Mouse (Mus musculus) liver, embryonic 14.5 days (tissue): ENCODE measurements around the gene Anp32a. TPM values are rescaled to one million over a fixed set of nuclear protein-coding genes. Genes with fewer than 3 reads are reported as not detected.

ENCODE experiments used
- ATAC-seq: fragments of 200-750 bp; cut with Nextera tagmentation; 2 replicates; pipeline ENCODE4 v1.8.0; 2017; ENCODE audit warnings: moderate number of reproducible peaks, mild to moderate bottlenecking, moderate library complexity; ENCODE audit not compliant: insufficient read depth
- DNase-seq, 3 experiments: peaks; one replicate each; pipeline ENCODE4 v3.0.0-alpha.2; 2012 to 2013; ENCODE audit warnings: low read depth in 3 of 3, low spot score in 3 of 3
- H3K27ac ChIP-seq: fragments of 300-500 bp; sonication (generic); 2 replicates; pipeline ENCODE4 v1.5.1; 2014; ENCODE audit warnings: moderate library complexity, mild to moderate bottlenecking, control low read depth, inconsistent platforms
- H3K27me3 ChIP-seq: fragments of 300-500 bp; sonication (generic); 2 replicates; pipeline ENCODE4 v1.6.1; 2014; ENCODE audit warnings: mild to moderate bottlenecking, low read length, moderate library complexity; ENCODE audit not compliant: control insufficient read depth, insufficient read depth
- H3K36me3 ChIP-seq: fragments of 300-500 bp; sonication (generic); replicated peaks from 2 replicates; pipeline ENCODE4 v1.6.1; 2014; ENCODE audit warnings: low read depth; ENCODE audit not compliant: control insufficient read depth, insufficient read depth
- H3K4me1 ChIP-seq, 2 experiments: fragments of 200-500 bp in 1 of 2; fragments of 300-500 bp in 1 of 2; sonication (generic) in 1 of 2; replicated peaks; 2 replicates each; pipeline ENCODE4 v1.6.1; 2012 to 2014; ENCODE audit warnings: antibody characterized with exemption in 1 of 2, inconsistent platforms in 1 of 2, low read length in 1 of 2; ENCODE audit not compliant: control insufficient read depth in 2 of 2, insufficient read depth in 2 of 2
- H3K4me2 ChIP-seq: fragments of 300-500 bp; sonication (generic); 2 replicates; pipeline ENCODE4 v1.6.1; 2014; ENCODE audit warnings: low read depth, mild to moderate bottlenecking, control low read depth, moderate library complexity
- H3K4me3 ChIP-seq, 2 experiments: fragments of 200-500 bp in 1 of 2; fragments of 300-500 bp in 1 of 2; sonication (generic) in 1 of 2; 2 replicates each; pipeline ENCODE4 v1.5.1; 2012 to 2014; ENCODE audit warnings: low read depth in 2 of 2, low read length in 2 of 2, mild to moderate bottlenecking in 2 of 2, control low read depth in 1 of 2, inconsistent platforms in 1 of 2, moderate library complexity in 1 of 2; ENCODE audit not compliant: insufficient read depth in 1 of 2
- H3K9ac ChIP-seq: fragments of 300-500 bp; sonication (generic); replicated peaks from 2 replicates; pipeline ENCODE4 v1.6.1; 2014; ENCODE audit warnings: mild to moderate bottlenecking, control low read depth, moderate library complexity
- H3K9me3 ChIP-seq: fragments of 300-500 bp; sonication (generic); 2 replicates; pipeline ENCODE4 v1.6.1; 2016; ENCODE audit warnings: low read length, mixed read lengths; ENCODE audit not compliant: control insufficient read depth
- CTCF ChIP-seq: IDR thresholded peaks from 2 replicates; pipeline ENCODE4 v1.5.1; 2016; ENCODE audit warnings: antibody characterized with exemption, low read depth, control low read depth
- EP300 ChIP-seq: IDR thresholded peaks from 2 replicates; pipeline ENCODE4 v1.6.1; 2016; ENCODE audit warnings: antibody characterized with exemption, low read depth
- WGBS: fragments of 180-500 bp; shearing (Covaris S2); extraction: QIAGEN DNeasy Blood & Tissue Kit; methylation state at CpG from one replicate; pipeline ENCODE4 v1.1.7; 2014; ENCODE audit not compliant: insufficient replicate concordance; 5-methylcytosine and 5-hydroxymethylcytosine counted together
- polyA plus RNA-seq, 2 experiments: library from polyadenylated mRNA; depleted of rRNA in 1 of 2; stranded (reverse) in 1 of 2; unstranded in 1 of 2; fragments of >200 nt; fragmentation: Nextera tagmentation in 1 of 2; extraction: Ambion mirVana in 1 of 2; gene quantifications; 2 replicates each; pipeline versions ENCODE4 v1.2.1 to v1.2.3; 2012 to 2014

Anp32a gene
- polyA plus RNA-seq, 2 experiments, result 54.7 to 240 TPM

DNA sequence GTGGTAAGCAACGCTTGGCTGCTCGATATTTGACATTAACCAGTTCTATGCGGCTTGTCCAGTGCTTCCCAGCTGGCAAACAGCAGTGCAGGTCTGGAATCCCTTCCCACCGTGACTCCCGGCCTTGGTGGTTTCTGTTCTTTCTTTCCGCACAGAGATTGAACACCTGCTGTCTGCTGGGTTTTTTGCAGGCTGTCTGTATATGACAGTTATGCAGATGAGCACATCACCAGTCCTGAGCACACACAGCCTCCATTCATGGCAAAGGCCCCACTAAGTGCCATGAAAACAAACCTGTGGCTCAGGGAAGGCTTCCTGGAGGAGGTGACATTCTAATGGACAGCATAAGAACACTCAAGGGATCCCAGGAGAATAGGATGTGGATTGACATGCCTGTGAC, 14.7 kb downstream of the Anp32a start:
- 85% methylated on average over 6 of the region's 6 CpGs for WGBS
- no peak overlapping the region for H3K4me3 ChIP-seq
- H3K27ac ChIP-seq, result no peak overlapping the region
- no peak overlapping the region for H3K4me2 ChIP-seq
- DNase-seq, result no peak
- H3K9ac ChIP-seq, result no peak overlapping the region
- TF ChIP-seq CTCF (no peak), EP300 (no peak)
- H3K36me3 ChIP-seq, result peaks cover 4% of the 10 kb centered on the region
- ATAC-seq, result no peak
- no peaks in the 10 kb centered on the region for H3K27me3 ChIP-seq
- H3K4me1 ChIP-seq, result peaks cover 17 to 41% of the 10 kb centered on the region in 2 experiments
- H3K9me3 ChIP-seq, result no peaks in the 10 kb centered on the region

GRCm38 (mm10) chr9:62357593-62357992, 16.5 kb downstream of the Anp32a start:
- Histone ChIP-seq H3K27me3 (no peaks in the 10 kb centered on the region), H3K4me2 (no peak overlapping the region), H3K4me1 (peaks cover 18 to 47% of the 10 kb centered on the region in 2 experiments), H3K27ac (no peak overlapping the region), H3K9ac (no peak overlapping the region), H3K36me3 (peaks cover 4% of the 10 kb centered on the region), H3K4me3 (no peak overlapping the region), H3K9me3 (no peaks in the 10 kb centered on the region)
- TF ChIP-seq CTCF (no peak), EP300 (no peak)
- ATAC-seq, result no peak
- DNase-seq, result no peak
- 57% methylated on average over 8 of the region's 8 CpGs for WGBS

GRCm38 (mm10) chr9:62358851-62359250, 17.8 kb downstream of the Anp32a start:
- no peak for DNase-seq
- H3K4me1 ChIP-seq, result peaks cover 15 to 47% of the 10 kb centered on the region in 2 experiments
- 70% methylated on average over 9 of the region's 9 CpGs for WGBS
- peaks cover 4% of the 10 kb centered on the region for H3K36me3 ChIP-seq
- H3K9me3 ChIP-seq, result no peaks in the 10 kb centered on the region
- no peak overlapping the region for H3K27ac ChIP-seq
- TF ChIP-seq CTCF (no peak), EP300 (no peak)
- H3K27me3 ChIP-seq, result no peaks in the 10 kb centered on the region
- no peak overlapping the region for H3K9ac ChIP-seq
- no peak overlapping the region for H3K4me3 ChIP-seq
- H3K4me2 ChIP-seq, result no peak overlapping the region
- no peak for ATAC-seq

- no peak overlapping the region for H3K9ac ChIP-seq
- peaks cover 23 to 54% of the 10 kb centered on the region in 2 experiments for H3K4me1 ChIP-seq
- DNase-seq, result no peak
- TF ChIP-seq EP300, result no peak
- no peak for TF ChIP-seq CTCF
- H3K27ac ChIP-seq, result no peak overlapping the region
- no peak for ATAC-seq
- WGBS, result 45% methylated on average over 4 of the region's 4 CpGs
- H3K4me2 ChIP-seq, result no peak overlapping the region
- H3K9me3 ChIP-seq, result no peaks in the 10 kb centered on the region
- no peaks in the 10 kb centered on the region for H3K27me3 ChIP-seq
- no peaks in the 10 kb centered on the region for H3K36me3 ChIP-seq
- H3K4me3 ChIP-seq, result no peak overlapping the region
Observed at GRCm38 (mm10) chr9:62360889-62361288, 19.8 kb downstream of the Anp32a start.

DNA sequence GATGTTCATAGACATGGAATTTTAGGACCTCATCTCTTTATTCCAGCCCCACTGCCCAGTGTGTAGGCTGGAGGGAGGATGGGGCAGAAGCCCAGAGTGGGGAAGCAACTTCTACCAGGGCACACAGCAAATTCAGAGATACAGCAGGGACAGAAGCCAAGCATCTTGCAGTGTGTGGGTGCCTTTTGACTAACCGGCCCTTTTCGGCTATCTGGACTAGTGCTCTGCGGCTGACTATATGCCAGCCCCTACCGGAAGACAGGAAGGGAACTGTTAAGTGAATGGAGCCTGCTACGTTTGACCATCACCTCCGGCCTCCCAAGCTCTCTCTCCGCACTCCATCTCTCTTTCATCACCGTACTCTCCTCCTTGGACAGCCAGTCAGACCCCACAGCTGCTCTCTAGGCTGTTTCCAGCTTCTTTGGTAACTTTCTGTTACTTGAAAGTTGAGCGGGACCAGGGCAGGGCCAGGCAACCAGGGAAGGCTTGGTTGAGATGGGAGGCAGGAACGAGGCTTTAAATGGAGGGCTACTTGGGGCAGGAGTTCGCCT, 21.8 kb downstream of the Anp32a start:
- Histone ChIP-seq H3K4me3 (no peak overlapping the region), H3K4me2 (peak overlapping the region; percentile 61), H3K36me3 (no peaks in the 10 kb centered on the region), H3K27me3 (no peaks in the 10 kb centered on the region), H3K27ac (no peak overlapping the region), H3K9me3 (no peaks in the 10 kb centered on the region), H3K4me1 (peaks cover 40 to 66% of the 10 kb centered on the region in 2 experiments), H3K9ac (no peak overlapping the region)
- TF ChIP-seq CTCF (no peak), EP300 (no peak)
- ATAC-seq, result peak; percentile 5; the same call in 1 of the 2 replicates
- DNase-seq, result no peak
- 15% methylated on average over 11 of the region's 11 CpGs for WGBS
